Mouse (Mus musculus) bone marrow macrophage, adult 2 months (primary cell): ENCODE results near the gene Tmprss11f.

Experiments
- CTCF ChIP-seq: IDR thresholded peaks from 2 replicates; pipeline ENCODE4 v1.5.1; 2012; ENCODE audit warnings: low read depth, mild to moderate bottlenecking, low read length, moderate library complexity
- POLR2A ChIP-seq: IDR thresholded peaks from 2 replicates; pipeline ENCODE4 v1.6.1; 2012; ENCODE audit warnings: mild to moderate bottlenecking, low read depth, low read length, borderline replicate concordance

DNA sequence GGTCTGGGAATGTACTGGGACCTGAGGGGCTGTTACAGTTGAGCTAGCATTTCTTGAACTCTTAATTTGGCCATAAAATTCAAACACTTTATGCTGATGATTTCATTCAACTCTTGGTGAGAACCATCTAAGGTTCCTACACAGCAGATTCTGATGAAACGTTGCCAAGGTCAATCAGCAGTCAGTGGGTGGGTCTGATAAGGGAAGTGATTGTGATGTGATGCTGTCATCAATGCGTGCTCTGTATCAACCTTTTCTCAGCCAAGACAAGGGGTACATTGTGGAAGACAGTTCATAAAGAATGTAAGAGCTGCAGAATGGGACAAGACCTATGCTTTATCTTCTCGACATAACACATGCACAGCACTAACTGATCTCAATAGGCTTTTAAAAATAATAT is 8.6 kb upstream of the Tmprss11f start:
- no peak for TF ChIP-seq CTCF
- TF ChIP-seq POLR2A = no peak
